Mouse (Mus musculus): ENCODE results near the gene Vps26c. TPM values are rescaled to one million over a fixed set of nuclear protein-coding genes. Genes with fewer than 3 reads are reported as not detected.
"Not testable (repeated sequence)": the region's sequence is repeated elsewhere in the genome, so short reads cannot be mapped to it uniquely, and the experiment has no call there.

Gene Vps26c
- total RNA-seq, 2 experiments from 2014 or later = 8.9 to 9.5 TPM

DNA sequence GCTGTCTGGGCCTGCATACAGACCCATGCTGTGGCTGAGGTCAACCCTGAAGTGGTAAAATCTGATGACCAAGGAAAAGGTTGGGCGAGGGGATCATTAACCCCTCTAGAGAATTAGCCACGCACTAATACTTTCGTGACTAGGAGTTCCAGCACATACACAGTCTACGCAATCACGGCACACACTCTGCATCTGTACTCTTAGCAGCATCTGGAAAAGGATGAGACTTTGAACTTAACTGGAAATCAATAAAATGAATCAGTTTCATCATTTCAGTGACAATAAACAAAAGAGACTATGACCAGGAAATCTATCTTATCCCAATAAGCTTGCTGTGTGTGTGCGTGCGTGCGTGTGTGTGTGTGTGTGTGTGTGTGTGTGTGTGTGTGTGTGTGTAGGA is 17.9 kb downstream of the Vps26c start:
- intact Hi-C loops (cut with DNase I) = no loop called here
- DNase-seq = no peak

GRCm38 (mm10) chr16:94507071-94507470 is 19.6 kb downstream of the Vps26c start:
- intact Hi-C loops (cut with DNase I) = no loop called here

GRCm38 (mm10) chr16:94504192-94504591 is 22.4 kb downstream of the Vps26c start:
- DNase-seq = no peak
- intact Hi-C loops (cut with DNase I) = no loop called here

More at GRCm38 (mm10) chr16:94507071-94507470, 19.6 kb downstream of the Vps26c start:
- DNase-seq = no peak

DNA sequence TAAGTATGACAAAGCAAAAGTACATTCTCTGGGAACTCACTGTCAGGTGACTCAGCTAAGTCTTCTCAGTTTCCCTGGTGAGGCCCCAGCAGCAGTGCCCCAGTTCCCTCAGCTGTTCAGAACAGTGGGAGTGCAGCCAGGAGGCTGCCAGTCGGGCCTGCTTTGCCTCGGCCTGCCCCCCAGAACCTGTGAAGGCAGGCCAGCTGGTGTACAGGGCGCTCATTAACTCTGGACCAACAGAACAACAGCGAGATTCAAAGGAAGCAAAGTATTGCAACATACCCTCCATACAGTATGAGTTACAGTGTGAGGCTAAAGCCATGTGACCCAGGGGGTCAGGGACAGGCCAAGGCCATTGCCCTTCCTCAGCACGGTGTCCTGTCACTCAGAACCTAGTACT is 28.7 kb downstream of the Vps26c start:
- peak; percentile 26 to 32 for DNase-seq
- intact Hi-C loops (cut with DNase I) = no loop called here

GRCm38 (mm10) chr16:94497176-94497575 is 29.5 kb downstream of the Vps26c start:
- intact Hi-C loops (cut with DNase I); DNase-seq: not testable (repeated sequence)

- intact Hi-C loops (cut with DNase I) = no loop called here
- no peak for DNase-seq
Observed at GRCm38 (mm10) chr16:94489326-94489725, 37.3 kb downstream of the Vps26c start.

DNA sequence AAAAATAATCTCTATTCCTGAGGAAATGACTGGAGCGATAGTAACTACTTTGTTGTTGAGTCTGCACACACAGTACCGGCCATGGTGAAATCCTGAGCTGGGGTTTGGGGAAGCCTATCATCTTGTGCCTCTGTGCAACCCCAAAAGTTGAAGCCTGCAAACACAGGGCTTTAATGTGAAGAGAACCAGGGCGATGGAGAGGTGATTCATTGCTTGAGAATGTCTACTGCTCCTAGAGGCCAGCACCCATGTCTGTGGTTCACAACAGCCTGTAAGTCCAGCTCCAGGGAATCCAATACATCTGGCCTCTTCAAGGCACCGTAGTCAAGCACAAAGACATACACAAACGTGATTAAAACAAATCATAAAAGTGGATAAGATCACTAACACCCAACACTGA is 39.3 kb downstream of the Vps26c start:
- intact Hi-C loops (cut with DNase I) = no loop called here
- no peak for DNase-seq

GRCm38 (mm10) chr16:94484752-94485535 is 41.7 kb downstream of the Vps26c start:
- intact Hi-C loops (cut with DNase I) = no loop called here
- no peak for DNase-seq

DNA sequence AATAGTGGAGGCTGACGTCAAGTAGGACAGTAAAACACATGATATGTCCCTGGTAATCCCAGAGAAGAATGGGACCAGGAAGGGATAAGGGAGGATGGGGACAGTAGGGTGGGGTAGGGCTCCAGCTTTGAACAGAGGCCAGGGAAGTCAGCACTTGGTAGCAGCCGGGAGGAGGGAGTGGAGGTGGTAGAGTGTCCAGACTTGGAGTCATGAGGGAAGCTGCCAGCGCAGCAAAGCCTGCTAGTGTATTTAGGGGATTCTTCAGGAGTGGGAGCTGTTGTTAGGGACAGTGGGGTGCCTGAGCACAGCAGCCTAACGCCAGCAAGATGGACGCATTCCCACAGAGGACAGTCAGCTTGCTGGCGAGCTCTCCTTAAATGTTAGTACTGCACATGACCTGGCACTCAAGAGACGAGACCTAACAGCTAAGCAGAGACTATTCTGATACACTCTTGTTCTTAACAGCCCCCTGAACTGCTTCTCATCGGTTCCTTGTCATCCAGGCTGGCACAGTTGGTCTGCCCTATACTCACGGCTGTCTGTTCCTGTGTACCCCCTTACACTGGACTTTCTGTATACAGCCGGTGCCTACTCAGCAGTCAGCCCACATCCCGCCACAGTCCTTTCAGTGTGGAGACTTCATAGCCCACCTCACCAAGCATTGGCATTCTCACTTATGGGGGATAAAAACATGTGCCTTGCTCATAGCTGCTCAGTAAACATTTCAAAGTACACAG is 53.4 kb downstream of the Vps26c start:
- intact Hi-C loops (cut with DNase I) = loop anchor here (5.0 kb wide), 1 partner anchor 44 kb away; no protein-coding TSS in a partner anchor
- DNase-seq = peak; percentile 28 to 36

DNA sequence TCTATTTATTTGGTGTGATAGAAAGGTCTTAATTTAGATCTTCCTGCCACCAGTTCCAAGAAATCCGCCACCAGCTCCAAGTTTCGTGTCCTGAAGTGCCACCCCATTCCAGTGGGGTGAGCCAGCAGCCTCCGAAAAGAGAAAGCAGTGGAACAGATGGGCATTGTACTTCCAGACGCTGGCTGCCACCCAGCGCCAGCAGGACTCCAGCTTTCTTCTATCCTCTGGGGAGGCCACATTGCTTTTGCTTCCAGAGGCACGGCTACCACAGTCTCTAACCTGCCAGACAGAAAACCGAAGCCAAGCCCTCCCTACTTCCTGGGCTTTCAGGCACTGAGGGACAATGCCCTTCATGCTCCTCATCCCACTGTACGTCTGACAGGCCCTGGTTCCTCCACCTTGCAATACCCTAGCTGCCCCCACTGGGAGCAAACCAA is 54.1 kb downstream of the Vps26c start:
- intact Hi-C loops (cut with DNase I) = loop anchor here (5.0 kb wide), 1 partner anchor 45 kb away; no protein-coding TSS in a partner anchor
- peak; percentile 47 to 51 for DNase-seq

DNA sequence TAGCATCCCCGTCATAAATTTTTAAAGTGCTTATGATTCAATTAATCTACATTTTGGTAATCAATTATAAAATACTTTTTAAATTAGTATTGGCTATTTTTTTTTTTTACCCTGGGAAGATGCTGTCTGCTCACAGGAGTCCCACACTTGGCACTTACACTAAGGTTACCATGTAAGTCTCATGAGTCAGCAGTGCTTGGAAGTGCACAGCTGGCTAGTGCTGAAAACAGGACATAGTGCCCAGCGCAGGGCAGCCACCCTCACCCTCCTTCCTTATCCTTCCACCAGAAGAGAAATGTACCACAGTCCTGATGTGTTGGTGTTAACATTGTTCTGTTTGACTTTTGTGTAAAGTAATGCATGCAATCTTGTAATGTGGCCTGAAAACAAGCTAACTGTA is 58.2 kb downstream of the Vps26c start:
- no peak for DNase-seq
- intact Hi-C loops (cut with DNase I) = loop anchor here (5.0 kb wide), 1 partner anchor 149 kb away; no protein-coding TSS in a partner anchor

DNA sequence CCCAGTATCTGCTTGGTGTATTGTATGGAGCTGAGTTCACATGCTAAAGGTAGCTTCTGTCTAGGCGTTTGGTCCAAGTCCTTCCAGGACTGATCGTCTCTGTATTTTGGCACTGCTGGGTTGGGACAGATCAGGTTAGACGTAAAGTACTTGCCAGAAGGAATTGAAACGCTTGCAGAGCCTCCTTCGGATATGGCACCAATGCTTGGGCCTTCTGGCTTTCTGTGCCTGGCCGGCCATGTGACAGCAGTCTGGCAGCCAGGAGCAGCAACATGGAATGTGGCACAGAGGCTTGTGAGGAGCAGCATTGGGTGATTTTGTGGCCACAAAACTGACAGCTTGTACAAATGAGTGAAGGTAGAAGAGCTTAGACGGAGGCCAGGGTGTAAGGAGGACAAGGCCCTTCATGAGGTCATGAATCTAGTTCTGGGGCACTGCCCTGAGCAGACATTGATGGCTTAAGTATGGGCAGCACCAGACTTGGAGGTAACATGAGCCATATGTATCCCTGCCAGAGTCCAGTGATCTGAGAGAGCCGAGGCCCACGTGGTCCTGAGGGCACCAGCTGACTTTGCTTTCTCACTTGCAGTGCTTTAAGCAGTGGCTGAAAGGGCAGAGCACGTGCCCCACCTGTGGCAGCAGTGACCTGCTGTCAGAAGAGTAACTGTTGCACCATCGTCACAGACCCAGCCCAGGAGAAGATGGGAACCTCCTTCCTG is 59.1 kb downstream of the Vps26c start:
- peak; percentile 47 to 50 for DNase-seq
- intact Hi-C loops (cut with DNase I) = loop anchor here (5.0 kb wide), 1 partner anchor 150 kb away; no protein-coding TSS in a partner anchor

DNA sequence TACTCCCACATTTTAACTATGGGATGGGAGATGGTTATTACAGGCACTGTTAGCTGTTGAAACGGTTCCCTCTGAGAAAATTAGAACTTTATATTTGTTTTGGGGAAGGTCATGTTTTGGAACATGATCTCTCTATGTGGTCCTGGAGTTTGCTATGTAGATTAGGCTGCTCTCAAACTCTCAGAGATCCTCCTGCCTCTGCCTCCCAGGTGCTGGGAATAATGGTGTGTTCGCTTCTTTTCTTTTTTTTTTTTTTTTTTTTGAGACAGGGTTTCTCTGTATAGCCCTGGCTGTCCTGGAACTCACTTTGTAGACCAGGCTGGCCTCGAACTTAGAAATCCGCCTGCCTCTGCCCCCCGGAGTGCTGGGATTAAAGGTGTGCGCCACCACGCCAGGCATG is 60.3 kb downstream of the Vps26c start:
- intact Hi-C loops (cut with DNase I) = loop anchor here (5.0 kb wide), 1 partner anchor 151 kb away; no protein-coding TSS in a partner anchor
- DNase-seq = not testable (repeated sequence)

- intact Hi-C loops (cut with DNase I) = loop anchor here (5.0 kb wide), 1 partner anchor 151 kb away; no protein-coding TSS in a partner anchor
- DNase-seq = no peak
Observed at GRCm38 (mm10) chr16:94465900-94466299, 60.7 kb downstream of the Vps26c start.

DNA sequence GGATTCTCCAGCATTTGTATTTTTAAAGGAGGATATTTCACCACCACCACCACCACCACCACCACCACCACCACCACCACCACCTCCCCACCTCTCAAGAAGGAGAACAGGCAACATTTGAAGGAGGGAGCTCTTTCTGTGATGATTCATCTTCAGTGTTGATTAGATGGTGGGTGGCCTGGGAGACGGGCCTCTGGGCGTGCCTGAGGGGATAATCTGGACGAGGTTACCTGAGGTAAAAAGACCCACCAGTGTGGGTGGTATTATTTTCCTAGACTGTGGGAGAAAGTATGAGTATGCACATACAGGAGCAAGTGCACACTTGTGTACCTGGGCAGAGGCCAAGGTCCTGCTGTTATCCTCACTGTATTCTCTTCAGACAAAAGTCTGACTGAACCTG is 62.6 kb downstream of the Vps26c start:
- no peak for DNase-seq
- intact Hi-C loops (cut with DNase I) = no loop called here

- DNase-seq = no peak
- intact Hi-C loops (cut with DNase I) = loop anchor here (5.0 kb wide), 2 partner anchors 37 to 187 kb away; no protein-coding TSS in a partner anchor
Observed at GRCm38 (mm10) chr16:94454146-94454545, 72.5 kb downstream of the Vps26c start.

- intact Hi-C loops (cut with DNase I) = loop anchor here (5.0 kb wide), 2 partner anchors 35 to 185 kb away; no protein-coding TSS in a partner anchor
Observed at GRCm38 (mm10) chr16:94452768-94453167, 73.9 kb downstream of the Vps26c start.

GRCm38 (mm10) chr16:94451545-94452488 is 74.8 kb downstream of the Vps26c start:
- intact Hi-C loops (cut with DNase I) = loop anchor here (5.0 kb wide), 2 partner anchors 35 to 185 kb away; no protein-coding TSS in a partner anchor
- DNase-seq = no peak

More at GRCm38 (mm10) chr16:94452768-94453167, 73.9 kb downstream of the Vps26c start:
- no peak for DNase-seq

DNA sequence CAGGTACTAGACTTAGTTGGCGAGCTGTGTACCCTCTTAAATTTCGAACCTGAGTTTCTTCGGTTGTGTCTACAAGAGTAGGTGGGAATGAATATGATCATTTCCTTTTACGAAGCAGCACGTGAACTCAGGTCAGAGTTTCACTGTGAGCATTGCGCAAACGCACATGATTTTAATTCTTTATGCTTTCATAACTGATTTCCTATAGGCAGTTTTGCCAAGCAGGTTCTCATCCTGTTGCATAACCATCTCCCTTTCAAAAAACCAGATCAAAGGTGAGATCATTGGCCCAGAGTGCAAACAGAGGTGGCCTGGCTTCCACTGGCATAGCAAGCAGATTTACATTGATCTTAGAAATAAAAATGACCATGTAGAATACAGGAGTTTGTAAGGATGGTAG is 77.0 kb downstream of the Vps26c start:
- DNase-seq = no peak
- intact Hi-C loops (cut with DNase I) = loop anchor here (5.0 kb wide), 2 partner anchors 32 to 182 kb away; no protein-coding TSS in a partner anchor

All from gastrocnemius, postnatal 36 days (tissue).